Mouse (Mus musculus) limb, embryonic 14.5 days (tissue): ENCODE data around the gene Tmem219. TPM values are rescaled to one million over a fixed set of nuclear protein-coding genes. Genes with fewer than 3 reads are reported as not detected.
"Not testable (repeated sequence)": the region's sequence is repeated elsewhere in the genome, so short reads cannot be mapped to it uniquely, and the experiment has no call there.

Experiments
- ATAC-seq: fragments of 200-750 bp; cut with Nextera tagmentation; 2 replicates; pipeline ENCODE4 v1.8.0; 2017; ENCODE audit warnings: low read depth, moderate number of reproducible peaks, moderate TSS enrichment; ENCODE audit not compliant: low FRiP score
- DNase-seq: peaks from one replicate; pipeline ENCODE4 v3.0.0-alpha.2; 2015; ENCODE audit warnings: low spot score
- H3K27ac ChIP-seq: fragments of 300-500 bp; sonication (generic); replicated peaks from 2 replicates; pipeline ENCODE4 v1.5.1; 2014; ENCODE audit warnings: low read depth, mild to moderate bottlenecking, low read length, moderate library complexity, mixed read lengths
- H3K27me3 ChIP-seq: fragments of 300-500 bp; sonication (generic); 2 replicates; pipeline ENCODE4 v1.6.1; 2014; ENCODE audit warnings: low read length, mixed read lengths; ENCODE audit not compliant: control insufficient read depth, insufficient read depth
- H3K36me3 ChIP-seq: fragments of 300-500 bp; sonication (generic); 2 replicates; pipeline ENCODE4 v1.6.1; 2014; ENCODE audit warnings: mild to moderate bottlenecking, low read length, moderate library complexity, mixed read lengths; ENCODE audit not compliant: control insufficient read depth, insufficient read depth
- H3K4me1 ChIP-seq: fragments of 300-500 bp; sonication (generic); 2 replicates; pipeline ENCODE4 v1.6.1; 2014; ENCODE audit warnings: antibody characterized with exemption, low read length, mixed read lengths; ENCODE audit not compliant: control insufficient read depth, insufficient read depth
- H3K4me2 ChIP-seq: fragments of 300-500 bp; sonication (generic); replicated peaks from 2 replicates; pipeline ENCODE4 v1.6.1; 2014; ENCODE audit warnings: low read depth, mild to moderate bottlenecking, low read length, moderate library complexity; ENCODE audit not compliant: severe bottlenecking
- H3K4me3 ChIP-seq: fragments of 300-500 bp; sonication (generic); replicated peaks from 2 replicates; pipeline ENCODE4 v1.5.1; 2014; ENCODE audit warnings: low read length
- H3K9ac ChIP-seq: fragments of 300-500 bp; sonication (generic); 2 replicates; pipeline ENCODE4 v1.6.1; 2014; ENCODE audit warnings: mild to moderate bottlenecking, low read depth, low read length, moderate library complexity; ENCODE audit not compliant: severe bottlenecking
- H3K9me3 ChIP-seq: fragments of 300-500 bp; sonication (generic); 2 replicates; pipeline ENCODE4 v1.6.1; 2016; ENCODE audit warnings: low read length; ENCODE audit not compliant: control insufficient read depth
- POLR2A ChIP-seq: fragments of 200-500 bp; IDR thresholded peaks from 2 replicates; pipeline ENCODE4 v1.8.0; 2012; ENCODE audit warnings: inconsistent platforms, mild to moderate bottlenecking, moderate library complexity, borderline replicate concordance; ENCODE audit not compliant: insufficient read depth, insufficient read length; ENCODE audit errors: extremely low read depth
- WGBS: fragments of 180-500 bp; shearing (Covaris S2); extraction: QIAGEN DNeasy Blood & Tissue Kit; methylation state at CpG from one replicate; pipeline ENCODE4 v1.1.7; 2014; 5-methylcytosine and 5-hydroxymethylcytosine counted together
- polyA plus RNA-seq, 2 experiments: library from polyadenylated mRNA; depleted of rRNA in 1 of 2; stranded (reverse) in 1 of 2; unstranded in 1 of 2; fragments of >200 nt; fragmentation: Nextera tagmentation in 1 of 2; extraction: Ambion mirVana in 1 of 2; gene quantifications; 2 replicates each; pipeline versions ENCODE4 v1.2.1 to v1.2.3; 2012 to 2014

The Tmem219 gene
- polyA plus RNA-seq, 2 experiments: 31.0 to 33.2 TPM

- DNase-seq (no peak), ATAC-seq (no peak)
- Histone ChIP-seq H3K27me3 (no peaks in the 10 kb centered on the region), H3K27ac (no peak overlapping the region), H3K4me3 (no peak overlapping the region), H3K36me3 (no peaks in the 10 kb centered on the region), H3K4me1 (no peaks in the 10 kb centered on the region), H3K9me3 (no peaks in the 10 kb centered on the region), H3K9ac (no peak overlapping the region), H3K4me2 (no peak overlapping the region)
- 70% methylated on average over 3 of the region's 3 CpGs for WGBS
- TF ChIP-seq POLR2A: no peak
These were observed 17.1 kb downstream of the Tmem219 start for GRCm38 (mm10) chr7:126905590-126905989.

DNA sequence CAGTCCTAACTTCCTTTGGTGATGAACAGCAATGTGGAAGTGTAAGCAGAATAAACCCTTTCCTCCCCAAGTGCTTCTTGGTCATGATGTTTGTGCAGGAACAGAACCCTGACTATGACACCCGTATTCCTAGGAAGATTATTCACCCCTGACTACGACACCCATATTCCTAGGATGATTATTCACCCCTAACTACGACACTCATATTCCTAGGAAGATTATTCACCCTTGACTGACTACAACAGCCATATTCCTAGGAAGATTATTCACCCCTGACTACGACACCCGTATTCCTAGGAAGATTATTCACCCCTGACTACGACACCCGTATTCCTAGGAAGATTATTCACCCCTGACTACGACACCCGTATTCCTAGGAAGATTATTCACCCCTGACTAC is 22.9 kb downstream of the Tmem219 start:
- not testable (repeated sequence) for H3K36me3 ChIP-seq, H3K27ac ChIP-seq, DNase-seq, H3K9me3 ChIP-seq, H3K4me2 ChIP-seq, H3K4me3 ChIP-seq, H3K27me3 ChIP-seq, ATAC-seq, H3K9ac ChIP-seq
- H3K4me1 ChIP-seq: peaks cover 11% of the 10 kb centered on the region
- 94% methylated on average over 6 of the region's 9 CpGs for WGBS

DNA sequence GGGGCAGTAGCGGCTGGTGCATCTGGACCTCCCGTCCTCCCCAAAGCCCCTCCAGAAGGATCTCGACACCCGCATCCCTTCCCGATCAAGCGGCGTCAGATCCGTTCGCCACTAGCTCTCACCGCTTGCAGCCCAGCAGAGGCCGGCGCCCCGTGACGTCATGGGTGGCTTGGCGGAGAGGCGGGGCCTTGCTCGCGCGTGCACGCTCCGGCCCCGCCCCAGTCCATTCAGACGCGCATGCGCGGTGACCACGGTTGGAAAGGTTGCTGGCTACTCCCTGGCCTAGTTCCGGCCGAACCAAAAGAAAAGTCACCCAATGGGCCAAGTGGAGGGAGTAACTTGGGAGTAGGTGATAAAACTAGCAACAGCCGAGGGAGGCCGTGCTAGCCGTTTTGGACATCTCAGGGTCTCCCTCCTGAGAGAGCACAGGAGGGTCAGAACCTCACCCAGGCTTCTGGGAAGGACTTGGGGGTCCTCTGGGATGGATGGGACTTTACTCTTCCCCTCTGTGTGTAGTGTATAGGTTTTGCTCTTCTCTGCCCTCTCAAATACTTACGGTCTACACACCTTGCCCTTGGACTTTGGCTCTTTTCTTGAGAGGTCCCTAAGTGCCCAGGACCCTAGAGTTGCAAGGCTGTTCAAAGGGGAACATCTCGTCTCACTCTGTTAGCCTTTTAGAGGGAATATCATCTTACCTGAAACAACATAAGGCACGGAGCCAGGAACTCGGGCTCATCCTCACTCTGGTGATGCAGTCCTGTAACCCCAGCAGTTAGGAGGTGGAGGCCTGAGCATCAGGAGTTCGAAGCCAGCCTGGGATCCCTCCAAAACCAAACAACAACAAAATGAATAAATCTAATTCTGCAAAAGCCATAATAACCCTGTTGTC is 24.4 kb downstream of the Tmem219 start:
- Histone ChIP-seq H3K4me2 (peak overlapping the region; percentile 68), H3K4me1 (peaks cover 11% of the 10 kb centered on the region), H3K27ac (peak overlapping the region; percentile 45), H3K9ac (peak overlapping the region; percentile 67), H3K9me3 (no peaks in the 10 kb centered on the region), H3K27me3 (no peaks in the 10 kb centered on the region), H3K4me3 (peak overlapping the region; percentile 57), H3K36me3 (no peaks in the 10 kb centered on the region)
- TF ChIP-seq POLR2A: peak; percentile 70; the same call in 1 of the 2 replicates
- WGBS: 13% methylated on average over 32 of the region's 37 CpGs
- DNase-seq (peak; percentile 91), ATAC-seq (peak; percentile 97)

GRCm38 (mm10) chr7:126897390-126898101 is 25.2 kb downstream of the Tmem219 start:
- H3K27ac ChIP-seq: peak overlapping the region; percentile 45
- peak overlapping the region; percentile 57 for H3K4me3 ChIP-seq
- no peaks in the 10 kb centered on the region for H3K9me3 ChIP-seq
- peak; percentile 76 for ATAC-seq
- H3K27me3 ChIP-seq: no peaks in the 10 kb centered on the region
- DNase-seq: no peak
- H3K36me3 ChIP-seq: no peaks in the 10 kb centered on the region
- no peak for TF ChIP-seq POLR2A
- WGBS: 22% methylated on average over 16 of the region's 16 CpGs
- H3K9ac ChIP-seq: peak overlapping the region; percentile 67
- peaks cover 11% of the 10 kb centered on the region for H3K4me1 ChIP-seq
- H3K4me2 ChIP-seq: peak overlapping the region; percentile 68

GRCm38 (mm10) chr7:126896912-126897311 is 25.8 kb downstream of the Tmem219 start:
- no peak for ATAC-seq
- H3K9ac ChIP-seq: no peak overlapping the region
- no peak overlapping the region for H3K4me3 ChIP-seq

More at GRCm38 (mm10) chr7:126896912-126897311, 25.8 kb downstream of the Tmem219 start:
- H3K27me3 ChIP-seq: no peaks in the 10 kb centered on the region
- WGBS: 90% methylated on average over 5 of the region's 5 CpGs
- peaks cover 11% of the 10 kb centered on the region for H3K4me1 ChIP-seq
- no peak for TF ChIP-seq POLR2A
- no peaks in the 10 kb centered on the region for H3K9me3 ChIP-seq
- H3K4me2 ChIP-seq: no peak overlapping the region
- no peaks in the 10 kb centered on the region for H3K36me3 ChIP-seq
- no peak overlapping the region for H3K27ac ChIP-seq
- DNase-seq: no peak
